Mouse (Mus musculus) lung, embryonic 15.5 days (tissue): ENCODE results near the gene Ercc2. TPM values are rescaled to one million over a fixed set of nuclear protein-coding genes. Genes with fewer than 3 reads are reported as not detected.

Source experiments
- ATAC-seq: fragments of 200-750 bp; cut with Nextera tagmentation; 2 replicates; pipeline ENCODE4 v1.8.0; 2017; ENCODE audit warnings: moderate number of reproducible peaks, borderline replicate concordance; ENCODE audit not compliant: low FRiP score, low TSS enrichment; ENCODE audit errors: extremely low read depth
- H3K27ac ChIP-seq: fragments of 300-500 bp; sonication (generic); 2 replicates; pipeline ENCODE4 v1.5.1; 2015; ENCODE audit warnings: moderate library complexity, mild to moderate bottlenecking, inconsistent platforms
- H3K27me3 ChIP-seq: fragments of 300-500 bp; sonication (generic); 2 replicates; pipeline ENCODE4 v1.6.1; 2015; ENCODE audit warnings: inconsistent platforms
- H3K36me3 ChIP-seq: fragments of 300-500 bp; sonication (generic); 2 replicates; pipeline ENCODE4 v1.6.1; 2015; ENCODE audit warnings: inconsistent platforms
- H3K4me1 ChIP-seq: fragments of 300-500 bp; sonication (generic); 2 replicates; pipeline ENCODE4 v1.6.1; 2015; ENCODE audit warnings: inconsistent platforms
- H3K4me2 ChIP-seq: fragments of 300-500 bp; sonication (generic); 2 replicates; pipeline ENCODE4 v1.6.1; 2015; ENCODE audit warnings: inconsistent platforms, mild to moderate bottlenecking, moderate library complexity
- H3K4me3 ChIP-seq: fragments of 300-500 bp; sonication (generic); 2 replicates; pipeline ENCODE4 v1.5.1; 2015; ENCODE audit warnings: mild to moderate bottlenecking, inconsistent platforms
- H3K9ac ChIP-seq: fragments of 300-500 bp; sonication (generic); 2 replicates; pipeline ENCODE4 v1.6.1; 2015; ENCODE audit warnings: inconsistent platforms
- H3K9me3 ChIP-seq: fragments of 300-500 bp; sonication (generic); 2 replicates; pipeline ENCODE4 v1.6.1; 2016; ENCODE audit warnings: inconsistent platforms
- WGBS: fragments of 180-500 bp; shearing (Covaris S2); methylation state at CpG from one replicate; pipeline ENCODE4 v1.1.7; 2015; 5-methylcytosine and 5-hydroxymethylcytosine counted together
- polyA plus RNA-seq: library from polyadenylated mRNA; unstranded; fragments of >200 nt; fragmentation: Nextera tagmentation; extraction: Ambion mirVana; gene quantifications from 2 replicates; pipeline ENCODE4 v1.2.1, GENCODE M21; 2015

The Ercc2 gene
- polyA plus RNA-seq, 1 experiment from 2014 or later, result 14.4 TPM

- ATAC-seq, result no peak
- Histone ChIP-seq H3K9ac (no peak overlapping the region), H3K4me2 (peak overlapping the region; percentile 97; the same call in 1 of the 2 replicates), H3K4me3 (peak overlapping the region; percentile 65), H3K27ac (no peak overlapping the region), H3K27me3 (no peaks in the 10 kb centered on the region), H3K36me3 (peaks cover 2% of the 10 kb centered on the region; the same call in 1 of the 2 replicates), H3K9me3 (no peaks in the 10 kb centered on the region), H3K4me1 (peaks cover 32% of the 10 kb centered on the region)
- 27% methylated on average over 4 of the region's 4 CpGs for WGBS
Measured at GRCm38 (mm10) chr7:19362276-19362675, 19.5 kb upstream of the Ercc2 start.

- 2% methylated on average over 18 of the region's 18 CpGs for WGBS
- H3K9me3 ChIP-seq, result no peaks in the 10 kb centered on the region
- 0 out of 2 replicates have a peak, but pooled peaks cover under 1% of the 10 kb centered on the region for H3K27me3 ChIP-seq
- ATAC-seq, result no peak
- no peak overlapping the region for H3K9ac ChIP-seq
- no peaks in the 10 kb centered on the region for H3K36me3 ChIP-seq
- no peak overlapping the region for H3K4me2 ChIP-seq
- H3K4me3 ChIP-seq, result no peak overlapping the region
- no peak overlapping the region for H3K27ac ChIP-seq
- peaks cover 21% of the 10 kb centered on the region for H3K4me1 ChIP-seq
Measured at GRCm38 (mm10) chr7:19363881-19364280, 17.9 kb upstream of the Ercc2 start.

- Histone ChIP-seq H3K27me3 (peaks cover 11% of the 10 kb centered on the region), H3K27ac (no peak overlapping the region), H3K4me1 (peaks cover 18% of the 10 kb centered on the region), H3K9me3 (no peaks in the 10 kb centered on the region), H3K4me2 (no peak overlapping the region), H3K4me3 (no peak overlapping the region), H3K36me3 (no peaks in the 10 kb centered on the region), H3K9ac (no peak overlapping the region)
- 68% methylated on average over 4 of the region's 4 CpGs for WGBS
- ATAC-seq, result no peak
Measured at GRCm38 (mm10) chr7:19365376-19365775, 16.4 kb upstream of the Ercc2 start.

GRCm38 (mm10) chr7:19368380-19368779 is 13.4 kb upstream of the Ercc2 start:
- H3K27me3 ChIP-seq, result peaks cover 11% of the 10 kb centered on the region
- H3K27ac ChIP-seq, result no peak overlapping the region
- WGBS, result 14% methylated on average over 16 of the region's 16 CpGs
- H3K9ac ChIP-seq, result no peak overlapping the region
- no peak overlapping the region for H3K4me2 ChIP-seq
- H3K4me1 ChIP-seq, result no peaks in the 10 kb centered on the region
- no peak for ATAC-seq
- no peaks in the 10 kb centered on the region for H3K9me3 ChIP-seq
- no peak overlapping the region for H3K4me3 ChIP-seq
- no peaks in the 10 kb centered on the region for H3K36me3 ChIP-seq

GRCm38 (mm10) chr7:19369823-19370425 is 11.9 kb upstream of the Ercc2 start:
- H3K9me3 ChIP-seq, result no peaks in the 10 kb centered on the region
- 13% methylated on average over 46 of the region's 46 CpGs for WGBS
- H3K4me3 ChIP-seq, result peak overlapping the region; percentile 32
- peak overlapping the region; percentile 75 for H3K4me2 ChIP-seq
- no peak overlapping the region for H3K27ac ChIP-seq
- 0 out of 2 replicates have a peak, but pooled peaks have one; percentile 38 for ATAC-seq
- no peaks in the 10 kb centered on the region for H3K4me1 ChIP-seq
- no peaks in the 10 kb centered on the region for H3K36me3 ChIP-seq
- peak overlapping the region; percentile 26; the same call in 1 of the 2 replicates for H3K9ac ChIP-seq
- peaks cover 11% of the 10 kb centered on the region for H3K27me3 ChIP-seq

- WGBS, result 75% methylated on average over 2 of the region's 2 CpGs
- Histone ChIP-seq H3K4me2 (no peak overlapping the region), H3K9me3 (no peaks in the 10 kb centered on the region), H3K4me1 (no peaks in the 10 kb centered on the region), H3K27ac (no peak overlapping the region), H3K27me3 (peaks cover 11% of the 10 kb centered on the region), H3K9ac (no peak overlapping the region), H3K4me3 (no peak overlapping the region), H3K36me3 (no peaks in the 10 kb centered on the region)
- ATAC-seq, result no peak
Measured at GRCm38 (mm10) chr7:19373367-19373766, 8.4 kb upstream of the Ercc2 start.

GRCm38 (mm10) chr7:19375368-19375767 is 6.4 kb upstream of the Ercc2 start:
- Histone ChIP-seq H3K27ac (no peak overlapping the region), H3K4me2 (no peak overlapping the region), H3K4me1 (no peaks in the 10 kb centered on the region), H3K9ac (no peak overlapping the region), H3K9me3 (no peaks in the 10 kb centered on the region), H3K4me3 (no peak overlapping the region), H3K36me3 (no peaks in the 10 kb centered on the region), H3K27me3 (no peaks in the 10 kb centered on the region)
- WGBS, result 75% methylated on average over 18 of the region's 18 CpGs
- ATAC-seq, result peak; percentile 13; the same call in 1 of the 2 replicates

GRCm38 (mm10) chr7:19376019-19376418 is 5.8 kb upstream of the Ercc2 start:
- Histone ChIP-seq H3K9ac (no peak overlapping the region), H3K27me3 (no peaks in the 10 kb centered on the region), H3K36me3 (no peaks in the 10 kb centered on the region), H3K4me3 (no peak overlapping the region), H3K9me3 (no peaks in the 10 kb centered on the region), H3K27ac (no peak overlapping the region), H3K4me2 (no peak overlapping the region), H3K4me1 (no peaks in the 10 kb centered on the region)
- 69% methylated on average over 4 of the region's 4 CpGs for WGBS
- ATAC-seq, result no peak

- WGBS, result 55% methylated on average over 8 of the region's 8 CpGs
- no peak overlapping the region for H3K9ac ChIP-seq
- no peak overlapping the region for H3K4me2 ChIP-seq
- no peaks in the 10 kb centered on the region for H3K9me3 ChIP-seq
- H3K4me1 ChIP-seq, result peaks cover 8% of the 10 kb centered on the region
- H3K27ac ChIP-seq, result no peak overlapping the region
- no peak for ATAC-seq
- H3K36me3 ChIP-seq, result no peaks in the 10 kb centered on the region
- H3K4me3 ChIP-seq, result no peak overlapping the region
- no peaks in the 10 kb centered on the region for H3K27me3 ChIP-seq
Measured at GRCm38 (mm10) chr7:19378049-19378448, 3.8 kb upstream of the Ercc2 start.

- no peak overlapping the region for H3K27ac ChIP-seq
- under 1% methylated on average over 33 of the region's 37 CpGs for WGBS
- peak overlapping the region; percentile 78 for H3K4me2 ChIP-seq
- H3K27me3 ChIP-seq, result no peaks in the 10 kb centered on the region
- H3K36me3 ChIP-seq, result peaks cover 27% of the 10 kb centered on the region
- H3K4me3 ChIP-seq, result peak overlapping the region; percentile 90
- ATAC-seq, result peak; percentile 56; the same call in 1 of the 2 replicates
- no peaks in the 10 kb centered on the region for H3K9me3 ChIP-seq
- H3K4me1 ChIP-seq, result peaks cover 13% of the 10 kb centered on the region
- peak overlapping the region; percentile 81 for H3K9ac ChIP-seq
Measured at GRCm38 (mm10) chr7:19382166-19382541, 344 bp downstream of the Ercc2 start.

GRCm38 (mm10) chr7:19383708-19384107 is 1.9 kb downstream of the Ercc2 start:
- ATAC-seq, result no peak
- Histone ChIP-seq H3K9ac (no peak overlapping the region), H3K4me3 (no peak overlapping the region), H3K9me3 (no peaks in the 10 kb centered on the region), H3K4me2 (peak overlapping the region; percentile 78; the same call in 1 of the 2 replicates), H3K27me3 (no peaks in the 10 kb centered on the region), H3K4me1 (peaks cover 13% of the 10 kb centered on the region), H3K36me3 (peaks cover 39% of the 10 kb centered on the region), H3K27ac (no peak overlapping the region)
- WGBS, result 82% methylated on average over 9 of the region's 9 CpGs

GRCm38 (mm10) chr7:19388699-19389413 is 7.0 kb downstream of the Ercc2 start:
- WGBS, result 73% methylated on average over 10 of the region's 10 CpGs
- no peak overlapping the region for H3K4me3 ChIP-seq
- no peak overlapping the region for H3K9ac ChIP-seq
- H3K27ac ChIP-seq, result no peak overlapping the region
- H3K27me3 ChIP-seq, result no peaks in the 10 kb centered on the region
- H3K36me3 ChIP-seq, result peaks cover 89% of the 10 kb centered on the region
- no peak overlapping the region for H3K4me2 ChIP-seq
- H3K4me1 ChIP-seq, result no peaks in the 10 kb centered on the region
- no peak for ATAC-seq
- H3K9me3 ChIP-seq, result no peaks in the 10 kb centered on the region
